Mouse (Mus musculus): ENCODE data around the gene Tex37. TPM values are rescaled to one million over a fixed set of nuclear protein-coding genes. Genes with fewer than 3 reads are reported as not detected.

Gene Tex37
- not detected in 2 replicates for polyA plus RNA-seq (2012; ENCODE audit: insufficient read depth, low replicate concordance)

DNA sequence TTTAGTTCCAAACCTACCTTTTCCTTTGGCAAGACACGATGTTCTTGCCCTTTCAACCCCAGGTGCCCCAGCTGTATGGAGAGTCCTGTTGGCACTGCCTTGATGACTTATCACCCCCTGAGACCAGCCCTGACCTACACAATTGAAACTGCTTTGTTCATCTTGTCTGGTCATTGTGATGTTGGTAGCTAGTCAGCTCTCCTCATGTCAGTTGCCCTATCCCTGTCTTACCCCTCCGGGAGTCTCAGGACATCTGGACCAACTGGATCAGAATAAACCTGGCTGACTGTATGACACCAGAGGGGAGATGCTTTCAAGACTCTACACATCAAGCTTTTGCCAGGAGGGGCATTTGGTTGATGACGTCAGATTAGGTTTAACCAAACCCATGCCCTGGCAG lies at the start of gene Tex37:
Gene Tex37, minus strand, starts transcription at position 101 of the 400 bp plus-strand sequence.
- Histone ChIP-seq H3K4me1 (peaks cover 14% of the 10 kb centered on the region), H3K9me3 (no peaks in the 10 kb centered on the region), H3K27me3 (replicated peaks) (peaks cover 36% of the 10 kb centered on the region), H3K36me3 (replicated peaks; ENCODE audit: low read length) (no peaks in the 10 kb centered on the region), H3K4me3 (replicated peaks) (no peak within 1 kb of the TSS)
- TF ChIP-seq FLI1 (IDR thresholded peaks at IDR 0.05; ENCODE audit: low read length) (no peak), GATA1 (IDR thresholded peaks at IDR 0.05; ENCODE audit: borderline replicate concordance, low read length) (no peak)

DNA sequence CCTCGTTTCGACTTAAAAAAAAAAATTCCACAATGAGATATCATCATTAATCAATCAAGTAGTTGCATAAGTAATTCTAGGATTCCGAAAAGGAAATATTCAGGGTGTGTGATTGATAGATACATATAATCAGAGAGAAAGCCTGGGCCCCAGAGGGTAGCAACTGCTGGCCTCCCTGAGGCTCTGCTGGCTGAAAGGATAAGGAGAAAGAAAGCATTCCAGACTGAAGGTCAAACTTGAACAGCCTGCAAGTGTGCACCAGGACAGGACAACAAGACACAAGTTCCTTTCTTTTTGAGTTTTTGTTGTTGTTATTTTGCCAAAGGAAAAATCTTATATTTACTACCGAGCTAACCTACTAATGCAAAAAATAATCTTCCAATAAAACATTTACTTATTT lies 49.6 kb upstream of the Tex37 start:
- Histone ChIP-seq H3K36me3 (replicated peaks; ENCODE audit: low read length) (no peaks in the 10 kb centered on the region), H3K4me3 (replicated peaks) (no peak overlapping the region), H3K4me1 (peaks cover 4% of the 10 kb centered on the region; the same call in 1 of the 2 replicates), H3K9me3 (no peaks in the 10 kb centered on the region), H3K27me3 (replicated peaks) (peaks cover 36% of the 10 kb centered on the region)
- no peak for TF ChIP-seq FLI1 (IDR thresholded peaks at IDR 0.05; ENCODE audit: low read length)
- TF ChIP-seq GATA1 (IDR thresholded peaks at IDR 0.05; ENCODE audit: borderline replicate concordance, low read length): no peak

DNA sequence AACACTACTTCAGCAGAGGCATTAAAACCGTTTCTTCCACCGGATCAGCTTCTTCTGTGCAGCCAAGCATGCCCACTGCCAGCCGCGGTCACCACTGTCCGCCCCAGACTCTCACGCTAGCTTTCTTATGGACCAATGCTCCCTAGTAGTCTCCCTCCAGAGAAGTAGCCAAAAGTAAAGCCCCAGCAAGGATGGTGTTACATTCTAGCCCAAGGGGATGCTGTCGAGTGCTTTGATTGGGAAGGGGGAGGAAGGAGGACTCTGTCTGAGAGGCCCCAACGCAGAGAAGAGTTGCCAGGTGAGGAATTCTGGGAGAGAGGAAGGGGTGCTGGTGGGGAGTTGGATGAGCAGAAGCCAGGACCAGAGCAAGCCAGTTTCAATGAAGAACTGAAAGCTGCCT lies 48.7 kb upstream of the Tex37 start:
- peaks cover 4% of the 10 kb centered on the region; the same call in 1 of the 2 replicates for H3K4me1 ChIP-seq
- H3K9me3 ChIP-seq: no peaks in the 10 kb centered on the region
- H3K27me3 ChIP-seq (replicated peaks): peaks cover 43% of the 10 kb centered on the region
- H3K4me3 ChIP-seq (replicated peaks): no peak overlapping the region
- no peak for TF ChIP-seq FLI1 (IDR thresholded peaks at IDR 0.05; ENCODE audit: low read length)
- no peak for TF ChIP-seq GATA1 (IDR thresholded peaks at IDR 0.05; ENCODE audit: borderline replicate concordance, low read length)
- no peaks in the 10 kb centered on the region for H3K36me3 ChIP-seq (replicated peaks; ENCODE audit: low read length)

DNA sequence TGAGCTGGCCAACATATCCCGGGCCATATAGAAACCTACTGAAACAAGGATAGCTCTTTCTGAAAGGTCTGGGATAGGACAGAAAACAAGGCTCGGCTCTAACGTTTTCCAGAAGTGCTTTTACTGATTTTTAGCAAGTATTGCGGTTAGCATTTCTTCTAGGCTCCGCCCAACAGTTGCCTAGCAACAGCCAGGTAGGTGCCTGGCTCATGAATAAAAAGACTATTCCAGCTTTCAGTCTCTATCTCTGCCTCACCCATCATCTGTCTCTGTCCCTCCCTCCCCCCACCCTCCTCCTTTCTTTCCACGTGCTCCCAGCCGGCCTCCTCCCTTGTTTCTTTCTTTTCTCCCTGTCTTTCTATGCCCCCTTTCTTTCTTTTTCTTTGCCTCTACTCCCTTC lies 47.0 kb upstream of the Tex37 start:
- Histone ChIP-seq H3K27me3 (replicated peaks) (peaks cover 48% of the 10 kb centered on the region), H3K9me3 (no peaks in the 10 kb centered on the region), H3K4me1 (peaks cover 4% of the 10 kb centered on the region; the same call in 1 of the 2 replicates), H3K4me3 (replicated peaks) (no peak overlapping the region), H3K36me3 (replicated peaks; ENCODE audit: low read length) (no peaks in the 10 kb centered on the region)
- TF ChIP-seq FLI1 (IDR thresholded peaks at IDR 0.05; ENCODE audit: low read length): no peak
- TF ChIP-seq GATA1 (IDR thresholded peaks at IDR 0.05; ENCODE audit: borderline replicate concordance, low read length): no peak

DNA sequence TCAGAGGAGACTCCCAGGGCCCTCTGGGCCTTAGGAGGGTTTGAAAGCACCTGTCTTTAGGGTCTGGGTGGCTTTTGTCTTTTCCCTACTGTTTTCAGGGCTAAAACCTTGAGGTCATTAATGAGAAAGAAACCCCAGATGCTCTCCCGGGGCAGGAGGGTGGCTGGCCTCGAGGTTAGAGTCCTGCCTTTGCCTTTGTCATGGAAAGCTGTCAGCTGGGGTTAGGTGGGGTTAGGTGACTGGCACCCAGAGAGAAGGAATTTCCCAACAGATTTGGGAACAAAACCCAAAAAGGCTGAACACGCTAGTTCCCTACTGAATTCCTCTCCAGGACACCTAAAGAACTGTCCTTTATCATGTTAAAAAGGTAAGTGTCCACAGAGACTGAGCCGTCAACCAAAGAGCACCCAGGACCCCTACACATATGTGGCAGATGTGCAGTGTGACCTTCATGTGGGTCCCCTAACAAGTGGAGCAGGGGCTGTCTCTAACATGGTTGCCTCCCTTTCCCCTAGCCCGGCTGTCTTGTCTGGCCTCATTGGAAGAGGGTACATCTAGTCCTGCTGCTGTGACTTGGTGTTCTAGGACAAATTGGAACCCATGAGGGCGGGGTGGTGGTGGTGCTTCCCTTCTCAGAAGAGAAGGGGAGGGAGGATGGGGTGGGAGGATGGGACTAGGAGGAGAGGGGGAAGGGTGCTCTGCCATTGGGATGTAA lies 45.5 kb upstream of the Tex37 start:
- TF ChIP-seq GATA1 (IDR thresholded peaks at IDR 0.05; ENCODE audit: borderline replicate concordance, low read length) (no peak), FLI1 (IDR thresholded peaks at IDR 0.05; ENCODE audit: low read length) (no peak)
- Histone ChIP-seq H3K4me3 (replicated peaks) (no peak overlapping the region), H3K27me3 (replicated peaks) (peaks cover 61% of the 10 kb centered on the region), H3K36me3 (replicated peaks; ENCODE audit: low read length) (no peaks in the 10 kb centered on the region), H3K4me1 (peaks cover 4% of the 10 kb centered on the region; the same call in 1 of the 2 replicates), H3K9me3 (no peaks in the 10 kb centered on the region)

DNA sequence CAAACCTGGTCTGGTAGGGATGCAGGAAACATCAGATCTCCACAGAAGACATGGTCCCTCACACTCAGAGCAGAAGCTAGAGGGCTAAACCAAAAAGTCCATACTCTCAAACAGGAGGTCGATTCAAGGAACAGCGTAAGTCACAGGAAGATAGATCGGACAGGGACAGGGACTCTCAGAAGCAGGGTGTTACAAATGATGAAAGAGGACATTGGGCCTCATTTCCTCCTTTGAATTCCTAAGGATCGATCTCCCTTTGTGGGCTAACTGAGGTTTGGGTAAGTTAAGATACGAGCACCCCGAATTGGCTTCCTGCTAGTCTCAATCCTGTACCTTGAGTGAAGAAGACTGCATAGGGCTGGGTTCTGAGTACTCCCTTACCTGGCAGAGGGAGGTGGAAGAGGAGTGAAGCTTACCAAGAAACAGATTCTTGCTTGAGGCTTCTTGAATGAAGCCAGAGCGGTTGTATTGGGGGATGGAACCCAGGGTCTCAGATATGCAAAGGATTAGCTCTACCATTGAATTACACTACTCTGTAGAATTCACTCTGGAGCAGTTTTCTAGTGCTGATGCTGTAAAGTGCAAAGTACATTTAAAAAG lies 38.7 kb upstream of the Tex37 start:
- H3K9me3 ChIP-seq: no peaks in the 10 kb centered on the region
- no peaks in the 10 kb centered on the region for H3K36me3 ChIP-seq (replicated peaks; ENCODE audit: low read length)
- no peak for TF ChIP-seq GATA1 (IDR thresholded peaks at IDR 0.05; ENCODE audit: borderline replicate concordance, low read length)
- no peak for TF ChIP-seq FLI1 (IDR thresholded peaks at IDR 0.05; ENCODE audit: low read length)
- no peak overlapping the region for H3K4me3 ChIP-seq (replicated peaks)
- H3K27me3 ChIP-seq (replicated peaks): peaks cover 78% of the 10 kb centered on the region
- peaks cover 13% of the 10 kb centered on the region for H3K4me1 ChIP-seq

DNA sequence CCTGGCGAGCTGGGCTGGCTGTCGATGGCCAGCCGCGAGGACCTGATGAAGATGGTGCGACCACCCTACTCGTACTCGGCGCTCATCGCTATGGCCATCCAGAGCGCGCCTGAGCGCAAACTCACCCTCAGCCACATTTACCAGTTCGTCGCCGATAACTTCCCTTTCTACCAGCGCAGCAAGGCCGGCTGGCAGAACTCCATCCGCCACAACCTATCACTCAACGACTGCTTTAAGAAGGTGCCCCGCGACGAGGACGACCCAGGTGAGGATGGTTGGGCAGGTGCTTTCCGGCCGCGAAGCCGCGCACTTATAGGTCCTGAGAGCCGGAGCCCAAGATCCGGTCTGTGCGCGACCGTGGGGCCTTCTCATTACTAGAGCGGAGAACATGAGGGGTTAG lies 38.2 kb upstream of the Tex37 start:
- peak overlapping the region; percentile 40 for H3K4me3 ChIP-seq (replicated peaks)
- peaks cover 13% of the 10 kb centered on the region for H3K4me1 ChIP-seq
- no peaks in the 10 kb centered on the region for H3K9me3 ChIP-seq
- TF ChIP-seq GATA1 (IDR thresholded peaks at IDR 0.05; ENCODE audit: borderline replicate concordance, low read length) (no peak), FLI1 (IDR thresholded peaks at IDR 0.05; ENCODE audit: low read length) (no peak)
- no peaks in the 10 kb centered on the region for H3K36me3 ChIP-seq (replicated peaks; ENCODE audit: low read length)
- H3K27me3 ChIP-seq (replicated peaks): peaks cover 80% of the 10 kb centered on the region

- Histone ChIP-seq H3K27me3 (replicated peaks) (peaks cover 82% of the 10 kb centered on the region), H3K4me3 (replicated peaks) (peak within 1 kb of the TSS; percentile 81), H3K36me3 (replicated peaks; ENCODE audit: low read length) (no peaks in the 10 kb centered on the region), H3K9me3 (no peaks in the 10 kb centered on the region), H3K4me1 (peaks cover 13% of the 10 kb centered on the region)
- TF ChIP-seq GATA1 (IDR thresholded peaks at IDR 0.05; ENCODE audit: borderline replicate concordance, low read length) (no peak), FLI1 (IDR thresholded peaks at IDR 0.05; ENCODE audit: low read length) (no peak)
Measured at GRCm38 (mm10) chr6:70956285-70956912, 37.7 kb upstream of the Tex37 start, which contains the start of gene Foxi3. Foxi3 (plus strand) TSS chr6:70956531.

DNA sequence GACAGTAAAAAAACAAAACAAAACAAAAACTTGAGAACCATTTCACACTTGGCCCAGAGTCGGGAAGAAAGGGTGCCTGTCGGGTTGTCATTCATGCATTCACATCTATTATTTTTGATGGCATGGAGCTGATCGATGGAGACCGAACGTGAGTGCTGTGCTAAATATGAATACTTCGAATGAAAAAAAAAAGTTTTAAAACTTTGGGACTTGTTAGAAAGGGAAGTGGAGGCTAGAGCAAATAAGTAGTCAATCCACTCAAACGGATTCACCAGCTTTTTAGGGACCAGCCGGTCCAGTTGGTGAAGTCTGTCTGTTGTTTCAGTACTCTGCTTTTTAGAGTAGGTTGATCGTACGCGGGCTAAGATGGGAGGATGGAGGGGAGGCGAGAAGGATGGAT lies 37.1 kb upstream of the Tex37 start:
- Histone ChIP-seq H3K4me3 (replicated peaks) (peak overlapping the region; percentile 81), H3K4me1 (peaks cover 13% of the 10 kb centered on the region), H3K9me3 (no peaks in the 10 kb centered on the region), H3K27me3 (replicated peaks) (peaks cover 83% of the 10 kb centered on the region), H3K36me3 (replicated peaks; ENCODE audit: low read length) (no peaks in the 10 kb centered on the region)
- TF ChIP-seq GATA1 (IDR thresholded peaks at IDR 0.05; ENCODE audit: borderline replicate concordance, low read length) (no peak), FLI1 (IDR thresholded peaks at IDR 0.05; ENCODE audit: low read length) (no peak)

All from megakaryocyte, embryonic 14.5 days (primary cell).